Mouse (Mus musculus) spleen, adult 18-20 months (tissue): ENCODE results near the gene Camsap3.

ENCODE experiments used
- DNase-seq, 2 experiments: peaks; one replicate each; pipeline ENCODE4 v3.0.0; 2022; ENCODE audit warnings: mixed read lengths in 2 of 2

Gene Camsap3

GRCm38 (mm10) chr8:3603439-3603838, 16.3 kb downstream of the Camsap3 start:
- DNase-seq: no peak

DNA sequence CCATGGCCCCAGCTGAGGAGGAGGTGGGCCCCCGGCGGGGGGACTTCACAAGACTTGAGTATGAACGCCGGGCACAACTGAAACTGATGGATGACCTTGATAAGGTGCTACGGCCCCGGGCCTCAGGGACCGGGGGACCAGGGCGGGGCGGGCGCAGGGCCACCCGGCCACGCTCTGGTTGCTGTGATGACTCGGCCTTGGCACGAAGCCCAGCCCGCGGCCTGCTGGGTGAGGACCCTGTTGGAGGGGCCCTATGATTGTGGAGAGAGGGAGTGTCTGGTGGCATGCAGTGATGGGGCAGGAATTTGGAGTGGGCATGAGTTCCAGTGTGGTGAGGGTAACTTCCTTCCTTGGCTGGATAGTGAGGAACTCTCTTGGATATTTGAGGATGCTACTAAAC, 19.5 kb downstream of the Camsap3 start:
- no peak for DNase-seq

GRCm38 (mm10) chr8:3607822-3608221, 20.7 kb downstream of the Camsap3 start:
- no peak for DNase-seq

DNA sequence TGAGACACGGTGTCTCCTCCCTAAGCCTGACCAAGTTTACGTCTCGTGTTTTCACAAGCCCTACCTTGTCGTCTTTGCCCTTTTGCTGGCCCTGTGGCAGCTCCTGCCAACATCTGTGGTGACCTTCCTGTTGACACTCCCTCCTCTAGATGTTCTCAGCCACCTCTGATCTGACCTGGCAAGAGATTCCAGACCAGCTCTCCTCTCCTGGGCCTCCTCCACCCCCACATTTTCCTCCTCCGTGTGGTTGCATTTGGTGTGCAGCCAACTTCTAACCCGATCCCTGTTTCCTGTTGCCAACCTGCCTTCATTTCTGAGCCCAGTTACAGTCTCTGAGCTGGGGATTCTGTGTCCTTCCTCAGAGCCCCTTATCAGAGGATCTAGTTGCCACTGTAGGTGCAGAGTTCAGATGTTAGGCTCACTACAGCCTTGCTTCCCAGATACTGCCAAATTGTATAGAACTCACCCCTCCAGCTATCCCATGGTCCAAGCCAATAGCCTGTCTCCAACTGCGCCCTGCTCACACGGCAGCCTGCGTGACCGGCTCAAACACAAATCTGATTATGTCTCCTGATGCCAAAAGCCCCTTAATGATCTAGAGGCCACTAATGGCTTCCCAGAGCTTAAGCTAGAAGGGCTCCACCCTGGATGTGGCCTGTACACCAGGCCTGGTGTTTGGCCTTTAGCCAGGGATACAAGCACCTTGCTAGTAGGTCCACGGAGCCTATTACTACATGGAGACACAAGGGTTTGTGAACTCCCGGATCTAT, 22.1 kb downstream of the Camsap3 start:
- DNase-seq: no peak

- no peak for DNase-seq
These were observed 22.7 kb downstream of the Camsap3 start for GRCm38 (mm10) chr8:3609816-3610150.

GRCm38 (mm10) chr8:3621199-3621970, 34.3 kb downstream of the Camsap3 start, which contains the start of the genes Xab2 and Pet100:
Gene Xab2 (minus strand): TSS chr8:3621316.
Gene Pet100 (plus strand): TSS chr8:3621548.
- peak; percentile 95 to 96 for DNase-seq

DNA sequence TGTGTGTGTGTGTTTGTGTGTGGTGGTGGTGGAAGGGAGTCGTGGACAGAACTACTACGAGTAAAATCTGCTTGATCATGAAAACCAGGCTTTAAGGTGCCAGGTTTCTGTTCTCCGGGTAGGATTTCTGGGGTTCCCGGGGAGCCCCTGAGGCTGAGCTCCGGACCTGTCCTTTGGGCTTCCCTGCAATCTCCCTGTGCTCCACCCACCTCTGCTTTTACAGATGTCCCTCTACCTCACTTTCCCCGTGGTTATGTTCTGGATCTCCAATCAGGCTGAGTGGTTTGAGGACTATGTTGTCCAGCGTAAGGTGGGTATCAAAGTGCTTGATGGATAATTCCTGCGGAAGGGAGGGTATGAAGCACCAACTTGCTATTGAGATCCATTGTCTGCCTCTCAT, 35.0 kb downstream of the Camsap3 start:
- no peak for DNase-seq

DNA sequence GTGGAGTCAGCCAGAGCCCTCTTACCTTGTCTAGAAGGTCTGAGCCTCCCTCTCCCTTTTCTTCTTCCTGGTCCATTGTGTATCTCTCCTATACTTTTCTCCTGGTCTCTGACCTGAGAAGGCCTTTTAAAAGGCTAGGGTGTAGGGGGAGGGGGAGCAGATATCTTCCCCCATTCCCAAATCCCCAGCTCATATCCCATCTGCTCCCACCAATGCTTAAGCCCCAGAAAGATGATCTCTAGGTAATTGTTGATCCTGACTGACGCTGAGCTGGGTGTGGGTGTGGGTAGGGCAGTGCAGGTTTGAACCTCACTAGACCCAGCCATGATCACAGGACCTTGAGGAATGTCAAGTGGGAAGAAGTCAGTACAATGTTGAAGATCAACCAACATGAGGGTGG, 38.4 kb downstream of the Camsap3 start, which contains the start of gene Pcp2:
Pcp2 (minus strand) TSS at position 101 of the 400 bp plus-strand sequence.
- no peak for DNase-seq

GRCm38 (mm10) chr8:3626971-3627370, 39.9 kb downstream of the Camsap3 start:
- no peak for DNase-seq

DNA sequence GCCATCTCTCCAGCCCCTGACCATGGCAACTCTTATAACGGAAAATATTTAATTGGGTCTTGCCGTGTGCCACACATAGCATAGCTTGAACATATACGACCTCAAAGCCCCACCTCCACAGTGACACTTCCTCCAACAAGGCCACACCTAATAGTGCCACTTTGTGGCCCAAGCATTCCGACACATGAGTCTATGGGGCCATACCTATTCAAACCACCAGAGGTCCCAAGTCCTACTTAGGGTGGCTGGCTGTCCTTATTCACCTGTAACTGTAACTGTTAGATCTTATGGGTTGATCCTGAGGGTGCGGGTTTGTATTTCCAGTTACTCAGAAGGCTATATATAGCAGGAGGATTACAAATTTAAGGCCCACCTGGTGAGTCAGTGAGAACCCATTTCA, 40.9 kb downstream of the Camsap3 start:
- peak in 1 of 2 experiments; percentile 26 for DNase-seq

GRCm38 (mm10) chr8:3630647-3631477, 43.8 kb downstream of the Camsap3 start, which contains the start of gene Stxbp2:
Gene Stxbp2 (plus strand): TSS chr8:3630955.
- DNase-seq: peak; percentile 81 to 88

DNA sequence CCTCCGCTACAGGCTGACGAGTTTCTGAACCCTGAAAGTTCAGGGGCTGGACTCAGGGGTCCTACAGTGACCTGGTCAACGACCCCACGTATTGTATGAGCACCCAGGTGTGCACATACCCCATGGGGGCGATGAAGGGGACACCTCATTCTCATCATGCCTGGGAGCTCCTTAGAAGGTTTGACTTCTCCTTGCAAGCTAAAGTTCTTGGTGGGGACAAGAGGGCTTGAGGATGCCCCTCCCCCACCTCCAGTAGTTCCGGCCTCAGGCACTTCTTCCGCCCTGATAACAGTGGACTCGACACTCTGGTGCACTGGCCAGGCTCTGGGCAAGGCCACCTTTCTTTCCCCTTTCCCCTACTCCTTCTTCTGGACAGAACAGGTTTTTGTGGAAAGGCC, 44.4 kb downstream of the Camsap3 start:
- peak in 1 of 2 experiments; percentile 18 for DNase-seq

- peak; percentile 36 to 67 for DNase-seq
These were observed 58.7 kb downstream of the Camsap3 start for GRCm38 (mm10) chr8:3645804-3646203.

DNA sequence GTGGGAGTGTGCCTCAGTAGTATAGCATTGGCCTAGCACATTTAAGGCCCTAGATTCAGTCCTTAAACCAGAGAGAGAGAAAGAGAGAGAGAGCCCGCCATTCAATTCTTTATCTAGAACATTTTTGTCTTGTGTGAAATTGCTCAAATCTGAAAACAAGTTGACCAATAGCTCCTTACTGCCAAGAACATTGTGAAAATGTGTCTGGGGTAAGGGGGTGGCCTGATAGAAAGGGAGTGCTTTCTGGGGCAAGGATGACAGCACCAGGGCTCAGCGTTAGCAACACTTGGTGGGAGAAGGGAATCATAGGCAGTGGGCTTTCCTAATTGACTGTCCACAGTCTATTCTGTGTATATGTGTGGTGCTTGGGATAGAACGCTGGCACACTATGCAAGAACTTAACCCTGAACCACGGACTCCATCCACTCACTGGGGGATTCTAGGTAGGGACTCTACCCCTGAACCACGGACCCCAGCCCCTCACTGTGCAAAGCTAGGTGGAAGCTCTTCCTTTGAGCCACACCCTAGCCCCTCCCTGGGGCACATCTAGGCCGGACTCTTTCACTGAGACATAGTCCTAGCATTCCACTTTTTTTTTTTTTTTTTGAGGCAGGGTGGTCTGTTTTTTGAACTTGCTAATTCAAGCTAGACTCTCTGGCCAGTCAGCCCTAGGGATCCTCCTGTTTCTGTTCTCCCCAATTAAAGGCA, 59.9 kb downstream of the Camsap3 start:
- DNase-seq: no peak

DNA sequence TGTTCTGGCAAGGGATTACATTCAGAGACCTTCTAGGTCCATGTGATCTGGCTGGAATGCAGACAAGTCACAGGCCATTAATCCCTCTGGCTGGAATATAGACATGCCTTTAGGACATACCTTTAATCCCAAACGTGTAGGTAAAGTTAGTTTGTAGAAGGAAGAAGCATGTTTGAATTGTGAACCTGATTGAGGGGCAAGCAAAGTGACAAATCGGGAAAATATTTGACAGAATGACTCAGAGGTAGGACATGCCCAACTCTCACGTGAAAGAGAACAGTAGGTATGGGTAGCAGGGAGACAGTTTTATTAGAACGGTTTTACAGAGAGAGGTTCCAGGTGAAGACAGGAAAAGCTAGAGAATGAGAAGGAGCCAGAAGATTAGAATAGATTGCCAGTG, 60.5 kb downstream of the Camsap3 start:
- DNase-seq: no peak

DNA sequence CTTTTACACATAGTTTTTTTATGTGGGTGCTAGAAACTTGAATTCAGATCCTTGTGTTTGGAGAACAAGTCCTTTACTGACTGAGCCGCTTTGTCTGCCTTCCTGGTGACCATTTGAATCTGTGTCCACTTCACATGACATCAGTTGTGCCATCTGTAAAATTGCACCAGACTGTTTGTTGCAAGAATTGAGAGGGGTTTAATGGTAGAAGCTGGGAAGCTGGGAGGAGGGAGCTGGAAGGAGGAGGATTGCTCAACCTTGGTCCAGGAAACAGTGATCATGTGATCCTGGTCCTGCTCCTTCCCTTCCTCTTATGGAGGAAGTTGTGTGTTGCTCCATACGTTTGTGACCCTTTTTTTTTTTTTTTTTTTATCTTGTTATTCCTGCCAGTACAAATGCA, 61.2 kb downstream of the Camsap3 start:
- DNase-seq: no peak

DNA sequence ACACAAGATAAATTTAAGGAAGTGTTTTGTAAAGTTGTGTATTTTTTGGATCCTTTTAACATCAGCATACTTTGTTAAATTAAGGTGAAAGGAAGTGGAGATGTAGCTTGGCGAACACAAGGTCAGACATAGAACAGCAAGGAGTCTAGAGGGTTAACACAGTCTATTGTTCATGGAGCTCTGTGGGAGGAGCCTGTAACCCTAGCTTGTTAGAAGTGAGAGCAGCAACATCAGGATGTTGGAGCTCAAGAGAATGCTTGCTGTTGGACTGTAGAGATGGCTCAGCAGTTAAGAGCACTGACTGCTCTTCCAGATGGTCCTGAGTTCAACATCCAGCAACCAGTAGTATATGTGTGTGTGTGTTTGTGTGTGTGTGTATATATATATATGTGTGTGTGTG, 61.9 kb downstream of the Camsap3 start:
- no peak for DNase-seq

- no peak for DNase-seq
These were observed 65.8 kb downstream of the Camsap3 start for GRCm38 (mm10) chr8:3652845-3653244.

GRCm38 (mm10) chr8:3654726-3655508, 67.8 kb downstream of the Camsap3 start:
- DNase-seq: no peak

DNA sequence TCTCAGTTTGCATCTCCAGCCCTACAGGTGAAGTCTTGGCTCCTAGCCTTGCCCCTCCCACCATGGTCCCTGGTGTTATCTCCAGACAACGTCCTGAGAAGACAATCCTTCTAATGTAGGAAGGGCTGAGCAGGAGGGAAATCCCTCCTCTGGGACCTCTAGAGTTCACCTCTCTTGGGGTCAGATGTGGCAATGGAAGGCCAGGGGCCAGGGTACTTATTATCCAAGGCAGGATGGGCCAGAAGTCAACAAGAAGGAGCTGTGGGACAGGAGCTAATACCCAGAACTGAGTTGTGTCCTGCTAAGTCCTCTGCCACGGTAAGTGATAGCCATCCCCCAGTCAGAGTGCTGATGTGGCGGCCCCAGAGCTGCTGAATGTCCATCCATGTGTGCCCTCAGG, 68.4 kb downstream of the Camsap3 start, which contains the start of gene Retn:
Retn (plus strand) TSS at position 245 of the 400 bp plus-strand sequence.
- no peak for DNase-seq

- DNase-seq: no peak
These were observed 69.8 kb downstream of the Camsap3 start for GRCm38 (mm10) chr8:3656725-3657381.
